Mouse (Mus musculus) monocyte, adult 2 months (primary cell): ENCODE results near the gene Rraga.

Source experiments
- DNase-seq, 2 experiments: peaks; one replicate each; pipeline ENCODE4 v3.0.0; 2022; ENCODE audit warnings: low spot score in 2 of 2, low read depth in 1 of 2

The Rraga gene

DNA sequence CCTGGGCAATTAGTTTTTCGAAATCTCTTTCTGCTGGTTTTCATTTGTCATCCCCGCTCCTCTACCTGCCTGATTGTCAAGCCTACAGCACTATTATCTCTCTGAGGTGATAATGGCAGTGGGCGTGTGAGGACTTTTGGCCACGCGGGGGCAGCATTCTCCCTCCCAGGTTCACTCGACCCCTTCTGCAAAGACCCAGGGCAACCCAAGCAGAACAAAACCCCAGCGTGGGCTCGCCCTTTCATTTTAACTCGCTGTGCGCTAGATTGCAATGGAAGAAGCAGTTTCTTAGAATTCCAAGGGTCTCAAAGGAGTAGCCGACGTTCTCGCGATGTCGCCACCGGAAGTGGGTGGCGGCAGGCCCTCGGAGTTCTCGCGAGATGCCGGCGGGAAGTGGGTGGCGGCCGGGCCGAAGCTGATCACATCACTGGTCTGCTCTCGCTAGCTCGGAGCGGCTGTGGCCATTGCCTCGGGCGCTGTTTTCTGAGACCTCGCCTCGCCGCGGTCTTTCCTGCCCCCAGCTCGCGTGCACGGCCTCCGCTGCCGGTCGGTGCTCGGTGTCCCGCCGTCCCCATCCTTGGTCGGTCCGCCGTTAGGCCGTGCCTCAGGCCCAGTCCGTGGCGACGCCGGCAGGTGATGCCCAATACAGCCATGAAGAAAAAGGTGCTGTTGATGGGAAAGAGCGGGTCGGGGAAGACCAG is at the start of gene Rraga:
Gene Rraga (plus strand): TSS at position 386 of the 701 bp plus-strand sequence.
- DNase-seq, result peak; percentile 88 to 93

DNA sequence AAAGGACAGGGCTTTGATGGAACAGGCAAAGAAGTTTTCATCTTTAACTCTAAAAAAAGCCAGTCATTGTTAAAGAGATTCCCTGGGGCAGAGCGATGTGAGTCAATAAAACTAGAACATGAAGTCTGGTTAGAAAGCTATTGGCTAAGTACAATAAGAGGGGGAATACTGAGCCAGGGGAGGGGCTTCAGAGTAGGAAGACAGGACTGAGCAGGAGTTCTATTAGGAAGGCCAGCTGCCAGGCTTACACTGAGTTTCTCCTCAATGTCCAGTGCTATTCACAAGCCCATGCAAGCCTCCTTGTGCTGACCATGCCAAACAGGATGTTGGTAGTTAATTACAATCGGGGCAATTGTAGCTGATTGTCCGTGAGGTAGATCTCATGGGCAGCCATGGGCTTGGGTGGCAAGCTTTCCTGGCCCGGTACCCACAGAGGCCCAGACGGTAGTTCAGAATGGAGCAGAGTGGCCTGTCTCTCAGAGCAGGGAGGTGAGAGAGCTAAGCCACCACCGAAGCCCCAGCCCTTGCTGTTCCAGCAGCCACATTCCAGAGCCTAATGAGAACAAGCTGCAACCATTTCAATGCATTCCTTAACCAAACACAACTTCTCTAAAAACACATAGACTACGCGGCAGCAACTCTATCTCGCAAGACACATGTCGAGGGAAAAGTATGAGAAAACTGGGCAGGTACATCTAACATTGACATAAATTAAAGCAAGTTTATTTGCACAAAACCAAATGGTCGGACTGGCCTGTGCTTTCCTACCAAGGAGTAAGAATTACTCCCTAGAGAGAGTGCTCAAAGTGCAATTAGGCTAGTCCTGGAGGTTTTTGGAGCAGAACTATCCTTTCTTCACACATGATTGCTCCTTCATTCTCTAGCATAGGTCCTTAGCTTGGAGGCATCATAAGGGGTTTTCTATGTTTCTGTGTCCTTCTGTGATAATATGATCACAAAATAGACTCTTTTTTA is 48.0 kb upstream of the Rraga start:
- DNase-seq, result no peak

DNA sequence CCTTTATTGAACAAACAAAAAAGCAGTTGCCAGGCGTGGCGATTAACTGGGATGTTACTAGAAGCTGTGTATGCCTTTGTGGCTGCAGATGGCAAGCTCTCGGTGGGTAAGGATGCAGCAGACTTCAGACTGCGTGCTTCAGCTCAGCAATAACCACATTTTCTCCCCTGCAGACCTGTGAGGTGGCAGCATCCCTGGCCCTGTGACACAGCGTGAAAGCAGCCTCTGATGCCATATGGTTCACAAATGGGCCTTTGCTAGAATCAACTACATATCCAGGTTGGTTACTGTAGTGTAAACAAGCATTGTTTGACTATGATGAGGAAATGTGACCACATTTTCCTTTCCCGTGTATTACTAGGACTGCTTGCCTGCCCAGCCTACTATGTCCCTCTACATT is 46.3 kb upstream of the Rraga start:
- DNase-seq, result no peak

DNA sequence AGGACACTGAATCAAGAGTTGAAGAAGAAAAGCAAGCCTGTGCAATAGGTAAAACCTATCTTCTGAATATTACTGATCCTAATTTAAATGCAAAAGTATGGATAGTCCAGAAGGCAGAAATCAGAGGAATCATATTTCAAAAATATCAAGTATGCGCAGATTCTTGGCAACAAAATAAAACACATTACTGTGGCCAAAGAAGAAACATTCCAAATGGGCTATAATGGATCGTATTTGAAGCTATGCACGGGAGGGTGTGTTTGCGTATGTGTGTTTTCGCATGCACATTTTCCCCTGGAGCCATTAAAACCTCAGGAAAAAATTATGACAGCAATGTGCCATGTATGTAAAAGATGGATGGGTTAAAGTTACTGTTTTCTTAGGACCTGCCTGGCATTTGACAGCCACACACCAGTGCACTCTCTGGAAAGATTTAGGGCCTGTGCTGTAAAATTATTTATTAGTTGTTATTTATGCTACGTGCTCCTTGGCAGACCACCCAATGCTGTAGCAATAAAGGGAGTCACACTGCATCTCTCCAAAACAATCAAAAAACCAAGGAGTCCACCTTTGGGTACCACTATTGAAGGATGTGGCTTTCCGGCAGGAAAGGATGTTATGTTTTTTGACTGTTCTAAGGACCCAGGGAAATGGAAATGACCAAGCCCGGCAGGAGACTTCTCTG is 41.9 kb upstream of the Rraga start:
- DNase-seq, result no peak

DNA sequence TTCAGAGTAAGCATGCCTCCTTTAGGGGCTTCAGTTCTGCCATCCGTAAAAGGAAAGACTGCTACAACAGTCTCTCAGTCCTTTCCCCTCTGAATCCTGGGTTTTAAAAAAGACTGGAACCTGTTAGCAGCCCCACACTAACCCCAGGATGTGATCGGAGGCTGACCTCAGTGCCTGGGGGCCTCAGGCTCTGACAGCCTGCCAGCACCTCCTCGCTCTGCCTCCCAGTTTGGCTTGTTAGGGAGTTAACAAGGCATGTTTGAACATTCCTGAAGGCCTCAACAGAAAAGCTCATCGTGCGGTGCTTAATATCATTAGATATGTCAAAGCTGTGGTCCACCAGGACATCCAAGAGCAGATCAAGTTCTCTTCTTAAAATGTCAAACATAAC is 41.4 kb upstream of the Rraga start:
- no peak for DNase-seq

DNA sequence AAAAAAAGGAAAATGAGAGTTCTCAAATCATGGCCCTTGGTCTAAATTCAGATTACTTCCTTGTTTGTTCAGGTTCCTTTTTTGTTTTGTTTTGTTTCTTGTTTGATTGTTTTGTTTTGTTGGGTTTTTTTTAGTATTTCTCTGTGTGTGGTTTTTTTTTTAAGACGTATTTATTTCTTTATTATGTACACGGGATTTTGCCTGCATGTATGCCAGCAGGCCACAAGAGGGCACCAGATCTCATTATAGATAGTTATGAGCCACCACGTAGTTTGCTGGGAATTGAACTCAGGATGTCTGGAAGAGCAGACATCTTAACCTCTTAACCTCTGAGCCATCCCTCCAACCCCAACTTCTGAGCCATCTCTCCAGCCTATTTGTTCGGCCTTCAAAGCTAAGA is 37.5 kb upstream of the Rraga start:
- DNase-seq, result peak in 1 of 2 experiments; percentile 12

DNA sequence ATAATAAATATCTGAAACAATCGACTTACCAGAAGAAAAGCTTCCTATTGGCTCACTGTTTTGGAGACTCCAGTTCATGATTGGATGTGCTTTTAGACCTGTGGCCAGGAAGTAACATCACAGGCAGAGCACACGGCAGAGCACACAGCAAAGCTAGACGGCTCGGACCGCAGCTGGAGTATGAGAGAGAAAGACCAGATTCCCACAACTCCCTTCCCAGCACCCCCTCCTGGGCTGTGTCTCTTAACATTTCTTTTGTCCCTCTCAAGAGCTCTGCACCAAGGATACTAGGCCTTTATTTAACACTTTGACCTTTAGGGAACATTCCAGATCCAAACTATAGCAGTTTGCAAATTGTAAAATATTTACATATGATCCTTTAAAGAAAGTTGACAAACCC is 36.5 kb upstream of the Rraga start:
- no peak for DNase-seq

DNA sequence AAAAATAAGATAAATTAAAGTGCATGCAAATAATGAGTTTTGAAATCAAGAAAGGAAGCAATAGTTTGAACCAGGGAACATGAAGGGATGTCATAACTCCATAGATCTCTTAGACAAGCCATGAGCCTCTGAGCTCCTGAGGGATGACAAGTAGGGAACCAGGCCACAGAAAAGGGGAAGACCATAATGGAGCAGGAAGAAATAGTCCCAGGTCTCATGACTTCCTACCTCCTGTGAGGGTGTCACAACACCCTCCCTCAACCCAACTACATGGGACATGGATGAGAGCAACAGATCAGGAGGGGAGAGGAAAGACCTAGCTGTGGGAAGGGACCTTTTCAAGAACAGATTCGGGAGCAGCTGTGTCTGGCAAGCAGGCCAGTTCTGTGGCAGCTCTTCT is 33.9 kb upstream of the Rraga start:
- no peak for DNase-seq

DNA sequence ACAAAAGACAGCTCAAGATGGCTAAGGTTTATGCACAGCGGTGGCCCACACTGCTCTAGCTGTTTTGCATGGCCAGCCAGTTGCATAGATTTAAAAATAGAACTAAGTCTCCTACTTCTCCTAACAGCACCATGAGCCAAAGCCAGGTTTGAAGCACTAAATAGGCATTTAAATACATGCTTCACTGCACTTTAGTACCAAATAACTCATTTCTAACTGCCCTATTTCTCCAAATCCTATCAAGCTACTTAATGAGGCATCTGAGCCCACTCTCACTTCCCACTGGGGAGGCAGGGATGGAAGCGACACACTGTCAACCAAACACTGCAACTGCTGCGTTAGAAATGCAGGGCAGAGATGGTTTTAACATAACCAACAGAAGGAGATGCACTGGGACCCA is 31.5 kb upstream of the Rraga start:
- DNase-seq, result no peak

DNA sequence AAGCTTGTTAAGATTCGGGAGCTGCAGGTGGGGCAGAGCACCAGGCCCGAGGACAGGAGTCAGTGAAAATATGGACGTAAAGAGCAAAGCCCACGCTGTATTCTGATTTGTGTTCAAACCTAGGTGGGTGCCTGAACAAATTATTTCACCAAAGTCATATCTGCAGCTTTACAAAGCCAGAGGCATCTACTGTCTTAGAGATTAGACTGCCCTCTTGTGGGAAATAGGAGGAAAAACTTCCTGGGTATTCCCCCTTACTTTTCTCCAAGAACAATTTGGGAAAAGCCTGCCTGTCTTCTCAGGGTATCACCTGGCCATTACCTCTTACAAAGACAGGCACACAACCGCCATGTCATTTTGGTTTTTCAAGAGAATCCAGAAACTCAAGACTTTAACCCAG is 29.9 kb upstream of the Rraga start:
- no peak for DNase-seq

DNA sequence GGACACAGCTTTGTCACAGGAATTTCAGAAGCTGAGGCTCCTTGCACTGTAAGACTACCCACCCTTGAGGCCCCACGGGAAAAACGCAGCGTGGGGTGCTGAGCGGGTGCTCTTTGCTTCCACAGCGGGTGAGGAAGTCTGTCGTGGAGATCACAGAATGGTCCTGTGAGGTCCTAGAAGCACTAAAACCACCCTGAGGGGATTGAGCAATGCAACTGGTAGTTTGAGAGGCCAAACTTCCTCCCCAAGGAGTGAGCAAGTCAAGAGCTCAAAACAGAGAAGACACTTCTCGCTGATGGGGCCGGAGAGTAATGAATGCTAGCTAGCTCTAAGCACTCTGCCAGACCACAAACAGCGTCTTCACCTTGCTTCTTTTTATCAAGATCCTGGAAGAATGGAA is 27.1 kb upstream of the Rraga start:
- DNase-seq, result peak in 1 of 2 experiments; percentile 17

DNA sequence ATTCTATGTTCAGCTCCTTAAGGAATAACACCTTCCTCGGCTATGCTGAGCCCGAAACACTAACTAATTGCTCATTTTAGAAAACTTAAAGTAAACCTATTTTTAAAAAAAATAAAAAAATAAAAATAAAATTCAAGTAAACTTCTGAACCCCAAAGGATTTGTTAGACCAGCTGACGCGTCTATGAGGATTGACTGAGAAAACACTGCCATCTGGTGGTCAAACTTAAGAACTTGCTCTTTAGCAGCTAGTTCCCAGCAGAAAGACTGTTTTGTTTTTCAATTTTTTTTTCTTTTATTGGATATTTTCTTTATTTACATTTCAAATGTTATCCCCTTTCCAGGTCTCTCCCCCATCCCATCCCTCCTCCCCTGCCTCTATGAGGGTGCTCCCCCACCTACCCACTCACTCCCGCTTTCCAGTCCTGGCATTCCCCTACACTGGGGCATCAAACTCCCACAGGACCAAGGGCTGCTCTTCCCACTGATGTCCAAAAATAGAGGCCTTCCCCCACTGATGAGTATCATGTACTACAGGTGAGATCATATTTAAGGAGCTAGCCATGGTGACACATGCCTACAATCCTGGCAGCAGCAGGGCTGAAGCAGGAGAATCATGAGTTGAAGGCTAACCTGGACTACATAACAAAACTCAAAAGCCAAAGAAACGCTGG is 20.3 kb upstream of the Rraga start:
- no peak for DNase-seq

DNA sequence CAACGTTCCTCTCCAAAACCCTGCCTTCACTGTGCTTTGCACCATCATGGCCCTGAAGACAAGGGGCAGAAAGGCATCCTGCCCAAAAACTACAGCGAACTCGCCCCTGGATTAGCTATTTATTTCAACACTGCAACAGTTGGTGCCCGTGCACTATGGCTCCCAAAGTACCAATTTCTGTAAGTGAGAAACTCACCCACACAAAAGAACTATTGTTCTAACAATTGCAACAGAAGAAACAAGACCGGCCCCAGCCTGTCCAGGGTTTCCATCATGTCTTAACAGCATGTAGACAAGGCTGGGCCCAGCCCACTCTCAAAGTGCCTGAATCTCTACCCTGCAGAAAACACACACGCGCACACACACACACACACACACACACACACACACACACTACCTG is 18.1 kb upstream of the Rraga start:
- no peak for DNase-seq

DNA sequence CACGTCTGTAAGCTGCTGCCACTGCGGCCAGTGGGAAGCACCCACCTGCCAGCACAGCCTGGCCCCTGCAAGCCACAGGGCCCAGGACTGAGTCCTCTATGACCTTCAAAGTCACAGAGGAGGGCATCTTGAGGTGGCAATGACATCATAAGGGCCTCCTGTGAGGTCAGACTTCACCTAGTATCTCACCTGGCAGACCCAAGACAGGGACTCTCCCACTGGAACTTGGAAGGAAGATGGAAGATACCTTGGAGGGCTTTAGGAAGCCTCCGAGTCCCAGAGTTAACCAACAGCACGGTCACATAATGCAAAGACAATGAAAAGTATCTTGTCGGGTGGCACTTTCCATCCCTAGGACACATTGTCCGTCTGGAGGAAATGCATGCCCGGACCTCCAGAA is 17.2 kb upstream of the Rraga start, which contains the start of gene Saxo1:
Gene Saxo1 (minus strand): TSS at position 101 of the 400 bp plus-strand sequence.
- no peak for DNase-seq

DNA sequence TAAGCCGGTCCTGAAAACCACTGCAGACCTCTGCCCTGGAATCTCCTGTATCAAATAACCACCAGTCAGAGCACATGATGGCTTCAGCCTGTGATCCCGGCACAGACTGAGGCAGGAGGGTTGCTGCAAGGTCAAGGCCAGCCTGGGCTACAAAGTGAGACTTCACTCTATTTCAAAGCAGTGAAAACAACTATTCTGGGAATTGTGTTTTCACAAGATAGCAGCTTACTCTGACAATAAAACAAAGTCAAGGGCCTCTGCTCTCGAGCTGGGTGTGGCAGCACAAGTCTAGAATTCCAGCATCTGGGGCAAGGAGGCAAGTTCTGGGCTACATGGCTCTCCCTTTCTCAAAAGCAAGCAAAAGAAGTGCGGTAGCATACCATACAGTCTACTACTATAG is 16.5 kb upstream of the Rraga start:
- DNase-seq, result no peak

DNA sequence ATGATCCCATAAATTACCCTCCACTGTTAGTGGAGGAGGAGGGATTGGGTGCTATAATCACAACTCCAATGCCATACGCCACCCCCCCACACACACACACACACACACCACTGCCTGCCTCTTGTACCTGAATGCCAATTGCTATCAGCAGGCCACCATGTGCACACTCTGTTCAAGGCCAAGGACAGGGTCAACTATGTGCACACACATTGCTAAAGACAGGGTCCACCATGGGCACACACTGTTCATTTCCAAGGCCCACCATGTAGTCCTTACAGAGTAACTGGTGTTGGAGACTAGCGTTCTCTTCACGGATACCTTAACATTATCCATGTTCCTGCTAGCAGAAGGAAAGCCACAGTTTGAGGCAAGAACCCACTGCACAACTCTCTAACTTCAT is 14.4 kb upstream of the Rraga start:
- DNase-seq, result no peak

DNA sequence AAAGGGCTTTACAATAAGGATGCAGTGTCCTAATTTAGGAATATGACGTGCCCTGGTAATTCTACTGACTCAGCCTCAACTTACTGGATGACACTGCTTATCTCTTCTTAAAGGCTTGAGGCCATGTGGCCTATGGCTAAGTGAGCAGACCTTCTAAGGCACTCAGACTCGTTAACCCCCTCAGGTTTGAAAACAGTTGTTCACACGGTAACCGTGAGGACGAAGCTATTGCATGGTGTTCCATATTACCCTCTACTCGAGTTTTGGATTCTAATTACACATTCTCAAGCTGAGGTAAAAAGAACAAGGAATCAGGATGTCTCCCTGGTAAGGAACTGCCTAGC is 557 bp upstream of the Rraga start:
- DNase-seq, result no peak

DNA sequence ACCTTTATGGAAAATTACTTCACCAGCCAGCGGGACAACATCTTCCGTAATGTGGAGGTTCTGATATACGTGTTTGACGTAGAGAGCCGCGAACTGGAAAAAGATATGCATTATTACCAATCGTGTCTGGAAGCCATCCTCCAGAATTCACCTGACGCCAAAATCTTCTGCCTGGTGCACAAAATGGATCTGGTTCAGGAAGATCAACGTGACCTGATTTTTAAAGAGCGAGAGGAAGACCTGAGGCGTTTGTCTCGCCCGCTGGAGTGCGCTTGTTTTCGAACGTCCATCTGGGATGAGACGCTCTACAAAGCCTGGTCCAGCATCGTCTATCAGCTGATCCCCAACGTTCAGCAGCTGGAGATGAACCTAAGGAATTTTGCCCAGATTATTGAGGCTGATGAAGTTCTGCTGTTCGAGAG is 663 bp downstream of the Rraga start:
- no peak for DNase-seq

DNA sequence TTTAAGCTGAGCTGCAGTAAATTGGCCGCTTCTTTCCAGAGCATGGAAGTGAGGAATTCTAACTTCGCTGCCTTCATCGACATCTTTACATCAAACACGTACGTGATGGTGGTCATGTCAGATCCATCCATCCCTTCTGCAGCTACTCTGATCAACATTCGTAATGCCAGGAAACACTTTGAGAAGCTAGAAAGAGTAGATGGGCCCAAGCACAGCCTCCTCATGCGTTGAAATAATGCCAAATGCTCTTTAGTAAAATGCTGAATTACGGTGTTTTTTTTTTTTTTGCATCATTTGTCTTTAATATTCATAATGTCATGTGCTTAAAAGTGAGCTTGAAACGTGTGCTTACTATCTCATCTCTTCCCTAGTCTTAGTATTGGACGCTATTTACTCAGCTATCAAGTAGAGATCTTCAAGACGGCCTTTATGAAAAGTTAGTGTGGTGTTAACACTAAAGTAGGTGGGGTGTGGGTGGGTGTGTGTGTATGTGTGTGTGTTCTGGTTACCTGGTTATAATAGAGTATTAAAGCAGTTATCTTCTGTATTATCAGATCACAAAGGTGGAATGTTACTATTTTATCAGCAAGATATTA is 1.3 kb downstream of the Rraga start:
- DNase-seq, result no peak

DNA sequence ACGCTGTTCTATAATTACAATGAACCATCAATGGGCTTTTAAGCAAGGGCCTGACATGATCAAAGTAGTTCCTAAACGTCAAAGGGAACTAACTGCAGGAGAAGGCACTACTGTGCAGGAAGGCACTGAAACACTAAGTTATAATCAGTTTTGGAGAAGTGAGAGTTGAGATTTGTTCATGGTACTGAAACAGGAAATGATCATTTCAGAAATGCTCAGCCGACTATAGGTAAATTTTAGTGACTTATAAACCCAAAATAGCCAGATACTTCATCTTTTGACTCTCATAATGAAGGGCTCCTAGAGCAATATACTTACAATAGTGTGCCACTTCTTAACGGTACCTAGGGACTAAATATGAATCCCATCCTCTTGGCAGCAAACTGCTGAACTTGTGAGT is 4.6 kb downstream of the Rraga start:
- peak; percentile 8 to 9 for DNase-seq

DNA sequence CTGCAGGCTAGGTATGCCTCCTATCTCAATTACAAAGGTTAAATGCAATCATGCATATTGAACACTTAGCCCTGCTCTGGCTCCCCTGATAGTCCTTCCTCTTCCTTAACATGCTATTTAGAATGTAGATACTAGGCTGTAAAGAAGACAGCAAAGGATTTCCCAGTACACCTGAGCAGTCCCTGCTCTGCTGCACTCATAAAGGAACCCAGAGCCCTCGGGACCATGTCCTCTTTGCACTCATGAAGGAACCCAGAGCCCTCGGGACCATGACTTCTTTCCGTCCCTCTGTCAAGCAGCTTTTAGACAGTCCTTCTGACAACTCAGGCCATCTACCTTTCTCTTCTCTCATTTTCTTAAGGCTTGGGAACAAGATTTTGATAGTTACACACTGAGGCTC is 5.1 kb downstream of the Rraga start:
- DNase-seq, result no peak
